Mouse (Mus musculus) bone marrow, adult 2 months (tissue): ENCODE measurements around the gene Cox20. TPM values are rescaled to one million over a fixed set of nuclear protein-coding genes. Genes with fewer than 3 reads are reported as not detected.
A peak's percentile ranks its signal among the peaks of the same experiment; 100 is the strongest.

Experiments
- H3K27ac ChIP-seq: fragments of 200-500 bp; 2 replicates; pipeline ENCODE4 v1.5.1; 2012; ENCODE audit warnings: low read depth, mild to moderate bottlenecking, control low read depth, inconsistent platforms, low read length; ENCODE audit not compliant: control insufficient read depth, poor library complexity, insufficient read depth
- H3K4me1 ChIP-seq: fragments of 200-500 bp; 2 replicates; pipeline ENCODE4 v1.6.1; 2011; ENCODE audit warnings: low read length; ENCODE audit not compliant: control insufficient read depth, insufficient read depth
- H3K4me3 ChIP-seq: fragments of 200-500 bp; replicated peaks from 2 replicates; pipeline ENCODE3; 2011; ENCODE audit warnings: mild to moderate bottlenecking, low read depth, low read length, control low read depth; ENCODE audit not compliant: control insufficient read depth
- CTCF ChIP-seq: fragments of 200-500 bp; IDR thresholded peaks from 2 replicates; pipeline ENCODE4 v1.5.1; 2011; ENCODE audit warnings: low read length, control low read depth; ENCODE audit not compliant: control insufficient read depth, insufficient read depth
- POLR2A ChIP-seq: fragments of 200-500 bp; IDR thresholded peaks from 2 replicates; pipeline ENCODE4 v1.6.1; 2011; ENCODE audit warnings: low read depth, mild to moderate bottlenecking, control low read depth, low read length, borderline replicate concordance; ENCODE audit not compliant: control insufficient read depth
- whole genome bisulfite sequencing: fragments of 180-500 bp; shearing (Covaris S2); methylation state at CpG from one replicate; pipeline ENCODE4 v1.1.7; 2018; 5-methylcytosine and 5-hydroxymethylcytosine counted together
- polyA plus RNA-seq: library from polyadenylated mRNA; stranded (reverse); fragments of >200 nt; gene quantifications from 2 replicates; pipeline ENCODE4 v1.2.4, GENCODE M21; 2011; ENCODE audit warnings: low replicate concordance; ENCODE audit not compliant: missing spikeins, insufficient read depth, insufficient read length

Cox20 gene
- polyA plus RNA-seq, 1 experiment: 133 TPM

GRCm38 (mm10) chr1:178354576-178354975, 35.6 kb downstream of the Cox20 start:
- 66% methylated on average over 3 of the region's 3 CpGs for WGBS
- no peak overlapping the region for H3K4me3 ChIP-seq
- no peaks in the 10 kb centered on the region for H3K4me1 ChIP-seq
- TF ChIP-seq CTCF (no peak), POLR2A (no peak)
- H3K27ac ChIP-seq: no peak overlapping the region

GRCm38 (mm10) chr1:178357776-178358710, 39.1 kb downstream of the Cox20 start:
- no peak overlapping the region for H3K27ac ChIP-seq
- WGBS: 79% methylated on average over 12 of the region's 12 CpGs
- no peak overlapping the region for H3K4me3 ChIP-seq
- TF ChIP-seq CTCF: no peak
- no peak for TF ChIP-seq POLR2A
- H3K4me1 ChIP-seq: no peaks in the 10 kb centered on the region

GRCm38 (mm10) chr1:178360264-178360663, 41.3 kb downstream of the Cox20 start:
- 85% methylated on average over 11 of the region's 11 CpGs for WGBS
- Histone ChIP-seq H3K4me1 (no peaks in the 10 kb centered on the region), H3K27ac (no peak overlapping the region), H3K4me3 (no peak overlapping the region)
- TF ChIP-seq CTCF: no peak
- no peak for TF ChIP-seq POLR2A

GRCm38 (mm10) chr1:178360702-178361101, 41.8 kb downstream of the Cox20 start:
- 57% methylated on average over 2 of the region's 2 CpGs for whole genome bisulfite sequencing
- Histone ChIP-seq H3K4me1 (no peaks in the 10 kb centered on the region), H3K4me3 (no peak overlapping the region), H3K27ac (no peak overlapping the region)
- no peak for TF ChIP-seq CTCF
- no peak for TF ChIP-seq POLR2A

- no peak overlapping the region for H3K4me3 ChIP-seq
- no peak overlapping the region for H3K27ac ChIP-seq
- 91% methylated on average over 6 of the region's 6 CpGs for WGBS
- TF ChIP-seq CTCF (no peak), POLR2A (no peak)
- H3K4me1 ChIP-seq: no peaks in the 10 kb centered on the region
Measured at GRCm38 (mm10) chr1:178365171-178365570, 46.2 kb downstream of the Cox20 start.

- TF ChIP-seq POLR2A (no peak), CTCF (no peak)
- Histone ChIP-seq H3K27ac (no peak overlapping the region), H3K4me1 (no peaks in the 10 kb centered on the region; the same call in 1 of the 2 replicates), H3K4me3 (no peak overlapping the region)
- 88% methylated on average over 6 of the region's 6 CpGs for WGBS
Measured at GRCm38 (mm10) chr1:178368121-178368520, 49.2 kb downstream of the Cox20 start.

- no peaks in the 10 kb centered on the region; the same call in 1 of the 2 replicates for H3K4me1 ChIP-seq
- TF ChIP-seq POLR2A (peak; percentile 76), CTCF (no peak)
- 4% methylated on average over 36 of the region's 36 CpGs for WGBS
- peak overlapping the region; percentile 86 for H3K27ac ChIP-seq
- peak overlapping the region; percentile 71 for H3K4me3 ChIP-seq
Measured at GRCm38 (mm10) chr1:178368548-178369271, 49.8 kb downstream of the Cox20 start.

- WGBS: 1% methylated on average over 11 of the region's 11 CpGs
- TF ChIP-seq POLR2A (no peak), CTCF (no peak)
- peak overlapping the region; percentile 71 for H3K4me3 ChIP-seq
- no peaks in the 10 kb centered on the region; the same call in 1 of the 2 replicates for H3K4me1 ChIP-seq
- H3K27ac ChIP-seq: peak overlapping the region; percentile 86
Measured at GRCm38 (mm10) chr1:178369272-178369651, 50.3 kb downstream of the Cox20 start.

Other genes with a start within 250 kb of the Cox20 start
- 5.3 and 6.9 TPM in 2 replicates for gene Desi2, start 131.7 kb upstream of the Cox20 start, polyA plus RNA-seq
- 342 and 406 TPM in 2 replicates for gene Hnrnpu, start 18.7 kb downstream of the Cox20 start, polyA plus RNA-seq
- gene Efcab2, start 87.0 kb downstream of the Cox20 start, polyA plus RNA-seq: 2.1 and 4.9 TPM in 2 replicates
- 0.20 TPM in 1 of 2 replicates, not detected in the other for gene Kif26b, start 210.0 kb downstream of the Cox20 start, polyA plus RNA-seq